Mouse (Mus musculus) lung, embryonic 14.5 days (tissue): Measurements from ENCODE around the gene Bend3. TPM values are rescaled to one million over a fixed set of nuclear protein-coding genes. Genes with fewer than 3 reads are reported as not detected.
"Not testable (repeated sequence)": the region's sequence is repeated elsewhere in the genome, so short reads cannot be mapped to it uniquely, and the experiment has no call there.

ENCODE experiments used
- ATAC-seq: fragments of 200-750 bp; cut with Nextera tagmentation; 2 replicates; pipeline ENCODE4 v1.8.0; 2017; ENCODE audit warnings: mild to moderate bottlenecking, moderate TSS enrichment, moderate library complexity; ENCODE audit not compliant: insufficient read depth
- DNase-seq: peaks from one replicate; pipeline ENCODE4 v3.0.0-alpha.2; 2015
- H3K27ac ChIP-seq: fragments of 300-500 bp; sonication (generic); 2 replicates; pipeline ENCODE4 v1.5.1; 2014; ENCODE audit warnings: low read depth, mild to moderate bottlenecking, moderate library complexity
- H3K27me3 ChIP-seq: fragments of 300-500 bp; sonication (generic); 2 replicates; pipeline ENCODE4 v1.6.1; 2014; ENCODE audit warnings: low read length, control low read depth; ENCODE audit not compliant: insufficient read depth
- H3K36me3 ChIP-seq: fragments of 300-500 bp; sonication (generic); 2 replicates; pipeline ENCODE4 v1.6.1; 2014; ENCODE audit warnings: control low read depth; ENCODE audit not compliant: insufficient read depth
- H3K4me1 ChIP-seq: fragments of 300-500 bp; sonication (generic); 2 replicates; pipeline ENCODE4 v1.6.1; 2014; ENCODE audit warnings: antibody characterized with exemption, control low read depth; ENCODE audit not compliant: insufficient read depth
- H3K4me2 ChIP-seq: fragments of 300-500 bp; sonication (generic); 2 replicates; pipeline ENCODE4 v1.6.1; 2014; ENCODE audit warnings: mild to moderate bottlenecking
- H3K4me3 ChIP-seq: fragments of 300-500 bp; sonication (generic); 2 replicates; pipeline ENCODE4 v1.5.1; 2014; ENCODE audit warnings: low read depth, low read length
- H3K9ac ChIP-seq: fragments of 300-500 bp; sonication (generic); 2 replicates; pipeline ENCODE4 v1.6.1; 2014
- H3K9me3 ChIP-seq: fragments of 300-500 bp; sonication (generic); 2 replicates; pipeline ENCODE4 v1.6.1; 2016; ENCODE audit warnings: low read depth, low read length, control low read depth
- CTCF ChIP-seq: IDR thresholded peaks from 2 replicates; pipeline ENCODE4 v1.5.1; 2016; ENCODE audit warnings: antibody characterized with exemption, low read depth
- WGBS: fragments of 180-500 bp; shearing (Covaris S2); extraction: QIAGEN DNeasy Blood & Tissue Kit; methylation state at CpG from one replicate; pipeline ENCODE4 v1.1.7; 2014; 5-methylcytosine and 5-hydroxymethylcytosine counted together
- polyA plus RNA-seq: library from polyadenylated mRNA; unstranded; fragments of >200 nt; fragmentation: Nextera tagmentation; extraction: Ambion mirVana; gene quantifications from 2 replicates; pipeline ENCODE4 v1.2.1, GENCODE M21; 2014

The Bend3 gene
- polyA plus RNA-seq, 1 experiment from 2014 or later = 8.4 TPM

DNA sequence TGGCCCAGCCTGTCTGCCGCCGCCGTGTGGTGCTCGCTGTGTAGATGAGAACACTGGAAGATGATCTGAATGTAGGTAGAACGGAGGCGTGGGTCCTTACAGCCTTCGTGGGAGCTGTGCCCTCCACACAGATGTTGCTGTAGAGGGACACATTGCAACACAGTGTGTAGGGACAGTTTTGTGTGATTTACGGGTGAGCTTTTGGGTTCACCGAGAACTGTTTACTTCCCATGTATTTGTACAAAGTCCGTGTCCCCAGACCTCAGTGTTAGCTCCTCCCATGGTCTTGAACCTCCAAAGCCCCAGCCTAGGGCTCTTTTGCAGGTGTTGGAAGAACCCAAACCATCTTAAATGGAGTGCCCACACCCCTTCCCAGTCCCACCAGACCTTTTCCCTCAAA is 34.3 kb downstream of the Bend3 start:
- Histone ChIP-seq H3K27me3 (no peaks in the 10 kb centered on the region), H3K36me3 (peaks cover 49% of the 10 kb centered on the region), H3K9me3 (no peaks in the 10 kb centered on the region), H3K9ac (no peak overlapping the region), H3K27ac (no peak overlapping the region), H3K4me1 (no peaks in the 10 kb centered on the region), H3K4me3 (no peak overlapping the region), H3K4me2 (no peak overlapping the region)
- no peak for ATAC-seq
- WGBS = 89% methylated on average over 10 of the region's 10 CpGs
- no peak for TF ChIP-seq CTCF
- no peak for DNase-seq

DNA sequence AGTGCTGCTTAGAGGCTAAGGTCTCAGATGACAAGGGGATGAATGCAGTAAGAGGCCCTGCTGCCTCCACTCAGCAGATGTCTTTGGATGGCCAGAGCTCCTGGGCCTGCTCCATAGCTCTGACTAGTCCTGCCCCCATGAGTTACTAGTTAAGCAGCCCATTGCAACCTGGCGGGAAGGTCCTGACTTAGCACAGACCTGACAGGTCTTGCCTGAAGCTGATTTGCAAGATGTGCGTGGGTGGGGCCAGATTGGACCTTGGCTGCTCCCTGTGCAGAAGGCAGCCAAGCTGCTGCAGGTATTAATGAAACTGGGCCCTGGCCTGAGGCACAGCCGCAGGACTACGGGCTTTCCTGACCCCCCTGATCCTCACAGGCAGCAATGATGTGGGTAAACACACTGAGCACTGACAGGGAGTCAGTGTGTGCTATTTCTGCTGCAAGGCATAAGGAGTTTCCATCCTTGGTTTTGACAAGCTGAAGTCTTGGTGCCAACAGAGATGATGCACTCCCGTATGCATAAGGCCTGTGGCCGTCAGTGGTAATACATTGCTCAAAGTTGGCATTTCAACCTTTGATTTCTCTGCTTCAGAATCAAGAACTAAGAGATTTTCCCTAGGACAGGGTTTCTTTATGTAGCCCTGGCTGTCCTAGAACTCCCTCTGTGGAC is 38.5 kb downstream of the Bend3 start:
- 66% methylated on average over 6 of the region's 6 CpGs for WGBS
- Histone ChIP-seq H3K4me3 (no peak overlapping the region), H3K36me3 (peaks cover 21% of the 10 kb centered on the region), H3K9me3 (no peaks in the 10 kb centered on the region), H3K4me1 (no peaks in the 10 kb centered on the region), H3K9ac (no peak overlapping the region), H3K4me2 (no peak overlapping the region), H3K27ac (no peak overlapping the region), H3K27me3 (no peaks in the 10 kb centered on the region)
- peak; percentile 25; the same call in 1 of the 2 replicates for ATAC-seq
- no peak for DNase-seq
- TF ChIP-seq CTCF = no peak

DNA sequence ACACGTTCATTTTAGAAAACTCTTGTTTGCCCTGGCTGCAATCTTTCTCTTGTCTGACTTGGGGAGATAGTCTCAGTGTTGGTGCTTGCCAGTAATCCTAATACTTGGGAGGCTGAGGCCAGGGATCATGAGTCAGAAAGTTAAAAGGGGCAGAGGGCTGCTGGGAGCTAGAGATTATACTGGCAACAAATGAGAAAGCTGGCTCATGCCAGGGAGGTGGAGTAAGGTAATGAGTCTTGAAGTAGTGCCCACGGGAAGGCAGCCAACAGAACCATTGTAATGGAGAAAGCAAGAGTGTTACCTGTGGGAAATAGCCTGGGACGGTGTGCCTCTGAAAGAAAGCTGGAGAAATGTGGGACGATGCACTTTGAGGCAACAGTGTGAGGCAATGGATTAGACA is 39.2 kb downstream of the Bend3 start:
- no peaks in the 10 kb centered on the region for H3K9me3 ChIP-seq
- no peak overlapping the region for H3K4me3 ChIP-seq
- peak; percentile 32; the same call in 1 of the 2 replicates for ATAC-seq
- H3K4me2 ChIP-seq = no peak overlapping the region
- no peak for TF ChIP-seq CTCF
- peak; percentile 28 for DNase-seq
- H3K9ac ChIP-seq = no peak overlapping the region
- H3K4me1 ChIP-seq = no peaks in the 10 kb centered on the region
- no peaks in the 10 kb centered on the region for H3K27me3 ChIP-seq
- WGBS = 34% methylated on average over 4 of the region's 4 CpGs
- peaks cover 15% of the 10 kb centered on the region for H3K36me3 ChIP-seq
- peak overlapping the region; percentile 0; the same call in 1 of the 2 replicates for H3K27ac ChIP-seq

DNA sequence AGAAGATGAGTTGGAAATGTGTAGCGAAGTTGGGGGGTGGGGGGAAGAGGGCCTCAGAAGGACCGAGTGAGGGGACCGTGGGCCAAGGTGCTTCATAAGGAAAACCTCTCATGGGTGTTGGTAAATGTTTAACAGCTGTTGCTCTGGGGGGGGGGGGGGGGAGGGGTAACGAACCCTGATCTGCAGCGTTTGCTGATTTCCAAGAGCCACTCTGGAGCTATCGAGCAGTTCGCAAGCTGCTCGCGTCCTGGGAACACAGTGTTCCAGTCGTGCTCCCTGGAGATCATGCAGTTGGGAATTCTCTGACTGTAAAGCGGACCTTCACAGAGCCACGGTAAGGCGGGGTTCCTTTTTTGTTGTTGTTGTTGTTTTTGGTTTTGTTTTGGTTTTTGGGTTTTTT is 39.7 kb downstream of the Bend3 start:
- DNase-seq = peak; percentile 50
- Histone ChIP-seq H3K4me2 (no peak overlapping the region), H3K27ac (no peak overlapping the region), H3K9ac (no peak overlapping the region), H3K4me3 (no peak overlapping the region), H3K36me3 (peaks cover 10% of the 10 kb centered on the region), H3K9me3 (no peaks in the 10 kb centered on the region), H3K27me3 (no peaks in the 10 kb centered on the region), H3K4me1 (no peaks in the 10 kb centered on the region)
- no peak for TF ChIP-seq CTCF
- peak; percentile 45; the same call in 1 of the 2 replicates for ATAC-seq
- WGBS = 39% methylated on average over 12 of the region's 13 CpGs

DNA sequence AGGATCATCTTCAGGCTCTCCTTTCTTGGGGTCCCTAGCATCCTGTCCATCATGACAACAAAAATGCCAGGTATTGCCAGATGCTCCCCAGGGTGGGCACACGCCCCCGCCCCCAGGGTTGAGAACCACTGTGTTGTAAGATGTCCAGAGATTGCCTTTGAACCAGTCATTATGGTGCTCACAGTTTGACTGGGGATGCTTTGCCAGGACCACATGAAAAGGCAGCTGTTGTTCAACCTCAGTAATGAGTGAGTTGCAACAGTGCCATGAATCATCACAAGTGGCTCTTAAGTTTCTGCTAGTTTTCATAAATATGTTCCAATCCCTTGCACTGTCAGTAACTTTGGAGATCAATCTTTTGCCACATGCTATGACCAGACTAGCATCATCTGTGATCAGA is 41.3 kb downstream of the Bend3 start:
- H3K27ac ChIP-seq = no peak overlapping the region
- no peak overlapping the region for H3K4me3 ChIP-seq
- H3K27me3 ChIP-seq = no peaks in the 10 kb centered on the region
- no peak for ATAC-seq
- peaks cover 7% of the 10 kb centered on the region; the same call in 1 of the 2 replicates for H3K36me3 ChIP-seq
- DNase-seq = no peak
- no peak overlapping the region for H3K9ac ChIP-seq
- no peaks in the 10 kb centered on the region for H3K9me3 ChIP-seq
- no peak overlapping the region for H3K4me2 ChIP-seq
- WGBS = 92% methylated on average over 2 of the region's 2 CpGs
- no peak for TF ChIP-seq CTCF
- H3K4me1 ChIP-seq = no peaks in the 10 kb centered on the region

GRCm38 (mm10) chr10:43523931-43524330 is 45.3 kb downstream of the Bend3 start, which contains the start of gene Gm9803:
Gene Gm9803, plus strand, starts transcription at chr10:43524084.
- not testable (repeated sequence) for H3K27me3 ChIP-seq, H3K4me2 ChIP-seq, H3K4me3 ChIP-seq, ATAC-seq, H3K9me3 ChIP-seq, DNase-seq, H3K4me1 ChIP-seq, H3K9ac ChIP-seq, H3K27ac ChIP-seq
- peaks cover 24% of the 10 kb centered on the region for H3K36me3 ChIP-seq
- 94% methylated on average over 10 of the region's 10 CpGs for WGBS

DNA sequence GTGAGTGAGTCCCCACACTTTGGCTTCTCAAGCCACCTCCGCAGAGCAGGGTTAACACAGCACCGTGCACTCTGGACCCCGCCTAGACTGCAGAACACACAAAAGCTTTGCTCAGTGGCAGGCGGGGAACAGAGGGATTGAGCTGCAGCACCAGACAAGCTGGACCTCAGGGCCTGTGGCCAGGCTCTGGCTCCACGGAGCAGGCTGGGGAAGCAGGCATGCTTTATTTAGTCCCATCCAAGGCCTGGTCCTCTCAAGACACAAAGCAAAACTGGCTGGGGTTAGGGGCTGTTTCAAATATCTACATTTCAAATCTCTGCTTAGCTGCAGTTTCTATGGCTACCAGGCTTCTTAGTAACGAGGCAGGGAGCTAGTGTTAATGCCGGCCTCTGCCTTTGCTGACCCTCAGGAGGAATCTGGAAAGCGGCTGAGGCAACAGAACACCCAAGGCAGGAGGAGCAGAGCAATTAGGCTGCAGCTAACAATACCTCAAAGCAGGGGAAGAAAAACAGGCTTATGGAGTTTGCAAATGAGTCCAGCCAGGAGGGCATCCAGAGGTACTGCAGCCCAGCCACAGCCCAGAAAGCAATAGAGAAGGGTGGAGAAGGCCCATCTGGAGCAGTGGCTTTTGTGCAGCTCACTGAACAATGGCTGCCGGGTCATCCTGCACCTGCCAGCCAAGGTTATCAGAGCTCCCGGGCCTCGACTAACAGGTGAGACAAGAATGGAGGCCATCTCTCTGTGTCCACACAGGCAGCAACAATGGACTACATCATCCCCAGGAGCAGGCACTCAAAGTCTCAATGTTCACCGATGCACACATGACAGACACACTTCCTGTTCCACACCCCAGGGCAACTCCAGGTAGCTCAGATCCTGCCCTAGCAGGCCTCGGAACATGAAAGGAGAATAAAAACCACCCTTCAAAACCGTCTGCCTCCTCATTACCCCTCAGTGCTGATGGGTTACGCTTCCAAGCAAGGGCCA is 48.9 kb downstream of the Bend3 start:
- Histone ChIP-seq H3K9me3 (no peaks in the 10 kb centered on the region), H3K27ac (peak overlapping the region; percentile 2; the same call in 1 of the 2 replicates), H3K27me3 (no peaks in the 10 kb centered on the region), H3K4me3 (no peak overlapping the region), H3K4me1 (no peaks in the 10 kb centered on the region), H3K4me2 (no peak overlapping the region), H3K9ac (no peak overlapping the region), H3K36me3 (peaks cover 57% of the 10 kb centered on the region)
- DNase-seq (no peak), ATAC-seq (no peak)
- 52% methylated on average over 15 of the region's 15 CpGs for WGBS
- TF ChIP-seq CTCF = no peak
